Mouse (Mus musculus) lung, postnatal 4 days (tissue): Measurements from ENCODE around the gene Paqr6.

ENCODE experiments used
- DNase-seq, 2 experiments: peaks; one replicate each; pipeline ENCODE4 v3.0.0; 2021

Gene Paqr6

DNA sequence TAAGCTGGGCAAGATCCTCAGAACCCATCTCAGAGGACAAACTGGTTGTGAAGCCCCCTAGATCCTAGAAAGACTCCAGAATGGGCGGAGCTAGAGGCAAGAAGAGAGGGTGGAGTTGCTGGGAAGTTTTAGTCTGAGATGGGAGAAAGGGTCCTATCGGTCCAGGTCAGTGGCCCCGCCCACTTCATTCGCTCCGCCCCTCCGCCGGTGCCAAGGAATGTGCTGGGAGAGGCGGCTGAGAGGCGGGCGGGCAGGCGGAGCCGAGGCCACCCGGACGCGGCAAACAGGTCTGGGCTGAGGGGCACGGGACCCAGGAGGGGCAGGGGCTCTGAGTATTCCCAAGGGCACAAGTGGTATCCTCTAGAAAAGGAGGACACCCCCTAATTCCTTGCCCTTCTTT lies at the start of gene Paqr6:
TSS of gene Paqr6 (plus strand) at position 248 of the 400 bp plus-strand sequence.
- DNase-seq, result peak; percentile 83 to 86

- peak; percentile 48 to 64 for DNase-seq
Observed at GRCm38 (mm10) chr3:88324951-88325405, 39.4 kb upstream of the Paqr6 start, which contains the start of gene Glmp. Gene Glmp (plus strand): TSS chr3:88325023.

DNA sequence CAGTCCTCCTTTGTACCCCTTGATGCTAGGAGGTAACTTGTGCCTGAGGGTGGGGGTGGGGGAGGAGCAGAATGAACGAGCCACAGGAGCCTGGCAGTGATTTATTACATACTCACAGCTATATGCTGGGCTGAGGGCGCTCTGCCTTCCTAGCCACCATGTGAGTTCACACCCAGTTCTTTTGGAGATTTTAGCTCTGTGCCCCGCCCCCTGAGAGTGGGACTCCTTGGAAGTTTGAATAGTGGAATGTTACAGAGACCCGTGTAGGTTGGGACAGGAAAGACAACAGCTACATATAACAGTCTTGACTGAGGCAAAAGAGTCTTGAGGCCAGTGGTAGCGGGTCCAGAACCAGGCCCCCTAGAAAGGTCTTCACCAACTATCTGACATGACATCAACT lies 35.4 kb upstream of the Paqr6 start:
- DNase-seq, result no peak

DNA sequence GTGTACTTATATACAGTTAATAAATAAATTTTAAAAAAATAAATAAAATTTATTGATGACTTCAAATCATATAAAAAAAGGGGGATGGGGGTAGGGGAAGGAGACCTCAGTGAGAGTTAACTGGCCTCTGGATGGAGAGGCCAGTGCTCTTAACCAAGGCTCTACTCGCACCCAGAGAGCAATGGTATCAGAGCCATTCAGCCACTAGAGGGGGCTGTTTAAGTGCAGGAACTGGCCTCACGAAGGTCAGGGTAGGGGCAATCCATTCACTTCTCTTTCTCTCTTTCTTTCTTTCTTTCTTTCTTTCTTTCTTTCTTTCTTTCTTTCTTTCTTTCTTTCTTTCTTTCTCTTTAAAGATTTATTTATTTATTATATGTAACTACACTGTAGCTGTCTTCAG lies 33.1 kb upstream of the Paqr6 start:
- DNase-seq, result peak in 1 of 2 experiments; percentile 63

DNA sequence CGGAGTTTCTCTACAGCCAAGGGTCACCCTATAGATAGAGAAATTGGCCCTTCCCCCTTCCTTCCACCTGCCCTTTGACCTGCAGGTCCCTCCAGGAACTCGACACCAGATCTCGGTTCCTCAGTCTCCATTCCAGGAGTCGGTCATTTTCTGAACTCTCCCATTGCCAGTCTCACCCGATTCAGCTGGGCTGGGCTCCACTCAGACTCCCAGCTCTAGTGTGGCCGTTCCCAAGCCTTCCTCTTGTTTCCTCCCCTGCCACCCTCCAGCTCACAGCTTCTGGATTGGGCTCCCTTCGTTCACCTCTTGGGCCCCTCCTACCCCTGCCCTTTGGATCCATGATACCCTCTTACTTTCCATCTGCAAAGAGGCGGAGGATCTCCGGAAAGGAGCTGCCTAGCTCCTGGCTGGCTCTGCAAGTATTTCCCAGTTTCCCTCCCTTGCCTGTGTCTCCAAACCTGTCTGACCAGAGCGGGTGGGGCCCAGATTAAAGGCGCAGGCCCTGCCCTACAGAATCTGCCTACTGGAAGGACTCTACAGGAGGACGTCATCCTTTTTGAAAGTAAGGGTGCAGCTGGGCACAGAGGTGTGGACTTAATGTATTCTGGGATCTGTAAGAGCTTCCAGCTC lies 30.2 kb upstream of the Paqr6 start:
- DNase-seq, result peak; percentile 33 to 55

DNA sequence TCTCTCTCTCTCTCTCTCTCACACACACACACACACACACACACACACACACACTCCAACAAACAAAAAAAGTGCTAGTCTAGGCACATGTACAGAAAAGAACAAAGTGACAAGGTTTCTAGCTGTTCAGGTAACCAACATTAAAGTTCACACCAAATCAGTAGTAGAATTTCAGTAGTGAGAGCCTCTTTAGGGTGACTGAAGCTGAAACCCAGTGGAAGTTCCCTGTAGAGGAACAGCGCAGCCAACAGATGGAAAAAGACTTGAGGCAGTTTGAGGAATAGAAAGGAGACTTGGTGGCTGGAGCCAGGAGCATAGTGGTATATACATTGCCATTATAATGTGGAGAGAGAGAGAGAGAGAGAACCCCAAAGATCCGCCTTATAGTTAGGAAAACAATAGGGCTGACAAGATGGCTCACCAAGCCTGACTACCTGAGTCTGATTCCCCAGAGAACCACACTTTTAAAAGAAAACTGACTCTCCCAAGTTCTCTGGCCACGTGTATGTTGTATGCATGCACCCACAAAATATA lies 29.4 kb upstream of the Paqr6 start:
- no peak for DNase-seq

- peak in 1 of 2 experiments; percentile 19 for DNase-seq
Observed at GRCm38 (mm10) chr3:88335436-88336053, 28.8 kb upstream of the Paqr6 start.

DNA sequence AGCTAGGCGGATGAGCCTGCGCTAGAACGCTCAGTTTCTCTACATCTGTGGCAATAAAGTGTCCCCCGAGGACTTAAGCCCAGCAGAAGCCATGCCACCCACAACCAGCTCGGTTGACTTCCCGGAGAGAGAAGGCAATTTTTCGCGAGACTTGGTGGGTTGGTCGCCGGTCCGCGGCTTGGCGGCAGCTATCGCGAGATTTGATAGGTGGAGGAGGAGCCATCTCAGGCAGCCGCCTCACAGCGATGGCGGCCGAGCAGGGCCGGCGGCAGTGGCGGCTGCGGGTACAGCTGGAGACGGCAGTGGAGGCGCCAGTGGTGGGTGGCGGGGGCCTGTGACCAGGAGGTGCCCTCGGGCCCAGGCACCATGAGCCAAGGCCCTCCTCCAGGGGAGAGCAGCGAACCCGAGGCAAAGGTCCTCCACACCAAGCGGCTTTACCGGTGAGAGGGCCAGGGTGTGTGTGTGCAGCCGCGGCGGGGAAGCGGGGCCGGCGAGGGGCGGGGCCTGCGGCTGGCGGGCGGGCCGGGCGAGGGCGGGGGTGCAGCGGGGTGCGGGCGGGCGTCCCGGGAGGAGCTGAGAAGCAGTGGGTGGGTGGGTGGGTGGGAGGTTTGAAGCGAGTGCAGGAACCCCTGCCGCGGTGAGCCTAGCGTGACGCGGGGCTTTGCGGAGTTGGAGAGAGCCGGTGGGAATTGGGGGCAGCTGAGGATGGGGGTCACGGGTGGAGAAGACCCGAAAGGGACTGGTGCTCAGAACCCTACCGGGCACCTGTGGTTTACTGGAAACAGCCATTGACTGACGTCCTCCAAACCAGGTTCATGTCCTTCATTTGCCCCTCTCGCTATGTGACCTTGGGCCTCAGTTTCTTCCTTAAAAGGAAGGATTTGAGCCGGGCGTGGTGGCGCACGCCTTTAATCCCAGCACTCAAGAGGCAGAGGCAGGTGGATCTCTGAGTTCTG lies 28.0 kb upstream of the Paqr6 start, which contains the start of the genes Tmem79 and Smg5:
TSS of gene Tmem79 (minus strand) at position 91 of the 956 bp plus-strand sequence.
TSS of gene Smg5 (plus strand) at position 203 of the 956 bp plus-strand sequence.
- DNase-seq, result peak; percentile 97 to 98

- peak in 1 of 2 experiments; percentile 27 for DNase-seq
Observed at GRCm38 (mm10) chr3:88337367-88338020, 26.9 kb upstream of the Paqr6 start.

DNA sequence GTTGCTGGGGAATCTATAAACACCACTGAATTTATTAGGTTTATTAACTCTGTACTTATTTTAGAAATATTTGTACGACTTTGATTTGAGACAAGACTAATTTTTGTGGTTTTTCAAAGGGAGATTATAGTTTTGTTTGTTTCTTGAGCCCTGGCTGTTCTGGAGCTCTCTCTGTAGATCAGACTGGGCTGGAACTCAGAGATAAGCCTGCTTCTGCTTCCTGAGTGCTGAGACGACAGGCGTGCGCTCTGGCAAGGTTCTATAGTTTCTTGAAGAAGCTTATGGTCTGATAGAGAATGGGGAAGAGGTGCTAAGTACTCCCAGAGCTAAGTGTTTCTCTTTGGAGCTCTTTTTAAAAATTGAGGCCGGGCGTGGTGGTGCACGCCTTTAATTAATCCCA lies 26.1 kb upstream of the Paqr6 start:
- DNase-seq, result no peak

- DNase-seq, result no peak
Observed at GRCm38 (mm10) chr3:88339006-88339405, 25.4 kb upstream of the Paqr6 start.

DNA sequence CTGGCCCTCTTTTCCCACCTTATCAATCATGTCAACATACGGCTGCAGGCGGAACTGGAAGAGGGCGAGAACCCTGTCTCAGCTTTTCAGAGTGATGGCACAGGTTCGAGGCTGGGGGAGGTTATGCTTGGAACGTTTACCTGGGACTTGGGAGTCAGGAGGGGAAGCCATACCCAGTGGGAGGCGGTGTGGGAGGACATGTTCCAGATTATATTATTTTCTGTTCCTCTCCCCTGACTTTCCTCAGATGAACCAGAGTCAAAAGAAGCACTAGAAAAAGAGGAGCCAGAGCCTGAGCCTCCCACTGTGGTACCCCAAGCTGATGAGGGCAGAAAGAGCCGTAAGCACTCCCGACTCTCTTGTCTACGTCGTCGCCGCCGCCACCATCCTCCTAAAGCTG lies 13.7 kb upstream of the Paqr6 start:
- DNase-seq, result no peak

- no peak for DNase-seq
Observed at GRCm38 (mm10) chr3:88352907-88353306, 11.5 kb upstream of the Paqr6 start.

GRCm38 (mm10) chr3:88354396-88355165 lies 9.8 kb upstream of the Paqr6 start:
- no peak for DNase-seq

DNA sequence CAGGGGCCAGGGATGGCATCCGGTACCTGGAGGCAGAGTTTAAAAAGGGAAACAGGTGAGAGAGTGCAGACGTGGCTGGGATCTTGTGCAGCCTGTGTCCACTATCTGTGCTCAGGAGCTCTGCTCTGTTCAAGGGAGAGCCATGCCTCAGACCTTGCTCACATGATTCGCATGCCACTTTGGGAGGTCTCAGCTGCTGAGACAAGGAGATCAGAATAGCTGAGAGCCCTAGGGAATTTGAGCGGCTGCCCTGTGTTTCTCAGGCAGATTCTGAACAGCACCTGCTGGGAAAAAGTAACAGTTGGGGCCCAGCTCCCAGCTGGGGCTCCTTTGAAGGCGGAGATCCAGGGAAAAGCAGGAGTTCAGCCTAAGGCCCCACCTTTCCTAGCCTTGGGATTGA lies 4.8 kb upstream of the Paqr6 start:
- no peak for DNase-seq

DNA sequence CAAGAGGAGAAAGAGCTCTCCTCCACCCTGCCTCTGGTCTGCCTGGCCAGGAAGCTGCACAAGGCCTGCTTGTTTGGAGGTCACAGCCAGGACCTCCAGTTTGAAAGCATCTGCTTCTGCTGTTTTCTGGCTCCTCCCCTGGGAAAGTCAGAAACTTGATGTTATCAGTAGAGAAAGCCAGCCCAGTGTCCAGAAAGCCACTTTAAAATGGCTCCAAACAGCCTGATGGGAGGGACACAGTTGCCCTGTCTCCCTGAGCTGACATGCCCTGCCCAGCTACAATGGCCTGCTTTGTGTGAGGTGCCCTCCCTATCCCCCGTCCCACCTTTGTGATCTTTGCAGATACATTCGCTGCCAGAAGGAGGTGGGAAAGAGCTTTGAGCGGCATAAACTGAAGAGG lies 4.4 kb upstream of the Paqr6 start:
- no peak for DNase-seq

GRCm38 (mm10) chr3:88361096-88361495 lies 3.3 kb upstream of the Paqr6 start:
- DNase-seq, result no peak

GRCm38 (mm10) chr3:88361612-88362313 lies 2.6 kb upstream of the Paqr6 start:
- no peak for DNase-seq

GRCm38 (mm10) chr3:88363700-88364099 lies 684 bp upstream of the Paqr6 start:
- DNase-seq, result peak in 1 of 2 experiments; percentile 45

GRCm38 (mm10) chr3:88365705-88366361 lies 1.4 kb downstream of the Paqr6 start:
- no peak for DNase-seq
